Mouse (Mus musculus) kidney, adult 2 months (tissue): ENCODE data around the gene Alg3. TPM values are rescaled to one million over a fixed set of nuclear protein-coding genes. Genes with fewer than 3 reads are reported as not detected.
A peak's percentile ranks its signal among the peaks of the same experiment; 100 is the strongest.

ENCODE experiments used
- DNase-seq: peaks from one replicate; pipeline ENCODE4 v3.0.0; 2021
- H3K27ac ChIP-seq: fragments of 200-500 bp; 2 replicates; pipeline ENCODE4 v1.5.1; 2012; ENCODE audit warnings: low read depth, low read length, control low read depth, inconsistent platforms; ENCODE audit not compliant: insufficient read depth
- H3K27me3 ChIP-seq: fragments of 200-500 bp; replicated peaks from 2 replicates; pipeline ENCODE4 v1.6.1; 2012; ENCODE audit warnings: mild to moderate bottlenecking, moderate library complexity, low read length, inconsistent platforms; ENCODE audit not compliant: control insufficient read depth, insufficient read depth
- H3K36me3 ChIP-seq: fragments of 200-500 bp; 2 replicates; pipeline ENCODE4 v1.6.1; 2012; ENCODE audit warnings: mild to moderate bottlenecking, moderate library complexity, low read length, inconsistent platforms; ENCODE audit not compliant: control insufficient read depth, insufficient read depth
- H3K4me1 ChIP-seq: fragments of 200-500 bp; 2 replicates; pipeline ENCODE4 v1.6.1; 2011; ENCODE audit warnings: low read length; ENCODE audit not compliant: control insufficient read depth, insufficient read depth
- H3K4me3 ChIP-seq: fragments of 200-500 bp; 2 replicates; pipeline ENCODE4 v1.5.1; 2011; ENCODE audit warnings: mild to moderate bottlenecking, low read depth, low read length, control low read depth; ENCODE audit not compliant: insufficient read depth
- CTCF ChIP-seq: fragments of 200-500 bp; conservative IDR thresholded peaks from 2 replicates; pipeline ENCODE4 v1.5.1; 2011; ENCODE audit warnings: low read depth, mild to moderate bottlenecking, control low read depth, low read length, moderate library complexity, mixed read lengths; ENCODE audit not compliant: insufficient read depth, insufficient read length
- POLR2A ChIP-seq: fragments of 200-500 bp; IDR thresholded peaks from one replicate; pipeline ENCODE4 v1.6.1; 2011; ENCODE audit warnings: low read depth, low read length, control low read depth
- WGBS: fragments of 180-500 bp; shearing (Covaris S2); methylation state at CpG from one replicate; pipeline ENCODE4 v1.1.7; 2018; 5-methylcytosine and 5-hydroxymethylcytosine counted together
- polyA plus RNA-seq: library from polyadenylated mRNA; depleted of rRNA; stranded (reverse); fragments of >200 nt; gene quantifications from 2 replicates; pipeline ENCODE4 v1.2.3, GENCODE M21; 2012

Alg3 gene
- polyA plus RNA-seq, 1 experiment: 23.2 TPM

DNA sequence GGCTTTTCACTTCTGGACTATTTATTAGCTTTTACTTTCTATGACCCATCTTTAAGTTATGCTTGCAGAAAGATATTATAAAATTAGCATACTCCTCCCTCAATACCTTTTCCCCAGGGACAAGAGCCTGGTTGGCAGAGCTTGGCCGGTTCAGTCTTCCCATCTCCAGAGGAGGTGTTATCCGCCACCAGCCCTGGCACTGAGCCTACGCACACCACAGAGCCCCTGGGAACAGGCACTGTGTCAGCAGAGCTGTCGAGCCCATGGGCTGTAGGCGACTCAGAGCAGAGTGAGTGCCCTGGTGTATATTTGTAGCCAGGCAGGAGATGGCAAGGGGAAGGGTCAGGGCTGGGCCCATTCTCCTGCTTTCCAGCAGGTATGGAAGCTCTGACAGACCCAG is 11.0 kb downstream of the Alg3 start:
- no peak for DNase-seq
- no peaks in the 10 kb centered on the region for H3K27me3 ChIP-seq
- H3K36me3 ChIP-seq: no peaks in the 10 kb centered on the region
- H3K4me3 ChIP-seq: no peak overlapping the region
- no peak overlapping the region for H3K27ac ChIP-seq
- H3K4me1 ChIP-seq: no peaks in the 10 kb centered on the region
- 63% methylated on average over 5 of the region's 5 CpGs for WGBS
- TF ChIP-seq CTCF: no peak

DNA sequence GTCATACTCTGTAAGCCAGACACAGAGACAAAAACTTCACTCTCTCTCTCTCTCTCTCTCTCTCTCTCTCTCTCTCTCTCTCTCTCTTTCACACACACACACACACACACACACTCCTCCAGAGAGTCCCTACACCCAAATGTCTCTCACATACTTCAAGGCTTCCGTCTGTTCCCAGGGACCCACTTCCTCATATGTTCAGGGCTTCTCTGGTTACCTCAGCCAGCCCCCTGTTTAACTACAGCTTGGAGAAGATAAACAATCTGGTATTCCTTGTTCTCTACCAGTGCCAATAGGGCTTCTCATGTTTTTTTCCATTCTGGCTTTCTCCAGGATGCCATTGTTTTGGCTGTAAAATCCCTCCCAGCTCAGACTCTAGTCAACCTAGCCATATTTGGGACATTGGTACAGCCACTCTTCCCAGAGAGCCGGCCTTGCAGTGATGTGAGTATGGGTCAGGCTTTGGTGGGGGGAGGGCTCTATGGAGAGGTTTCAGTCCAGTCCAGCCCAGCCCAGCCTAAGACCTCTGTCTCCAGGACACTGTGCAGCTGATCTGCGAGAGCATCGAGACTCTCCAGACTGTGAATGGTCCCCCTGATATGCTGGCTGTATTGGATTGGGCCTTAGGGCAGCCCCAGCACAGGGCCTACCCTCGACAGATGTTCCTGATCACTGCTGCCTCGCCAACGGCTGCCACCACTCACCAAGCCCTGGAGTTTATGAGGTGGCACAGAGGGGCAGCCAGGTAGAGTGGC is 14.7 kb downstream of the Alg3 start:
- H3K36me3 ChIP-seq: no peaks in the 10 kb centered on the region
- H3K27ac ChIP-seq: no peak overlapping the region
- no peaks in the 10 kb centered on the region for H3K27me3 ChIP-seq
- H3K4me1 ChIP-seq: no peaks in the 10 kb centered on the region
- no peak overlapping the region for H3K4me3 ChIP-seq
- TF ChIP-seq POLR2A: no peak
- no peak for TF ChIP-seq CTCF
- 38% methylated on average over 7 of the region's 7 CpGs for WGBS
- DNase-seq: no peak

DNA sequence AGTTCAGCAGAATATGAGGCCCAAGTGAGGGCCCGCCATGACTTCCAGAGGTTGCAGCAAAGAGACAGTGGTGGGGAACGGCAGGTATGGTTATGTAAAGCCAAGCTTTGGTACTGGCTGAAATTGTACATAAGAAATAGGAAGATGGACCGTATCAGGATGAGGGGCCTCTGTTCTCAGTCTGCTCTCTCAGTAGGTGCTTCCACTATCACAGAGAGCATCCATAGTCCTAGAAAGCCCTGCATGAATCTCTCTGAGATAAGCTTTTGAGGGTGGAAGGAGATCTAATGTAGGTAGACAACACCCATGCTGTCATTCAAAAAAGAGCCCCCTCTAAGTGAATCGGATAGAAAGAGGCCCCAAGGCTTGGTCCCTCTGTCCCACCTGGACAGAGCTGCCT is 15.8 kb downstream of the Alg3 start:
- TF ChIP-seq CTCF: no peak
- no peak for TF ChIP-seq POLR2A
- Histone ChIP-seq H3K4me1 (no peaks in the 10 kb centered on the region), H3K4me3 (no peak overlapping the region), H3K27ac (no peak overlapping the region), H3K36me3 (no peaks in the 10 kb centered on the region), H3K27me3 (no peaks in the 10 kb centered on the region; the same call in 1 of the 2 replicates)
- 87% methylated on average over 4 of the region's 4 CpGs for WGBS
- no peak for DNase-seq

DNA sequence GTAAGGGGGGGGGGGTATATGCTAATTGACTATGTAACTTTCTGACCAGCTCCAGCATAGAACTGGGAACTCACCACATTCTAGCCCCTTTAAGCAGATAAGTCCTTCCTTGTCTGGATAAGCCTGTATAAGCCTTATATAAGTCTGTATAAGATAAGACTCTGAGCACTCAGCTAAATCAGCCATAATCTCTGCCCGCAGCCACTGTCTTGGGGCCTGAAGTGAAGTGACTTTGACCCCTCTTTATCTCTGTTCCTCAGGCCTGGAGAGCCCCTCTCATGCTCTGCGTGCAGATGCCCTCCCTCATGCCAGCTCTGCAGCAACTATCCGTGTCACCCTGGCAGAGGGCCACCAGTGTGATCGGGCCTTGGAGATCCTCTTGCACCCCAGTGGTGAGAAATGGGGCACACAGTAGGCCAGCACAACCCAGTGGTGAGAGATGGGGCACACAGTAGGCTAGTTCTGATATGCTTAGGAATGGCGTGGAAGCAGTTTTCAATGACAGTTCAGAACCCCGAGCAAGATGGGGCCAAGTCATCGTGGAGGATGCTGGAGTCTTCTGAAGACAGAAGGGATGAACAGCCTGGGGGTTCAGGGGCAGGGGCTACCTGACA is 16.4 kb downstream of the Alg3 start:
- Histone ChIP-seq H3K36me3 (no peaks in the 10 kb centered on the region), H3K4me1 (no peaks in the 10 kb centered on the region), H3K4me3 (no peak overlapping the region), H3K27me3 (no peaks in the 10 kb centered on the region; the same call in 1 of the 2 replicates), H3K27ac (no peak overlapping the region)
- DNase-seq: no peak
- no peak for TF ChIP-seq POLR2A
- no peak for TF ChIP-seq CTCF
- WGBS: 84% methylated on average over 7 of the region's 7 CpGs

DNA sequence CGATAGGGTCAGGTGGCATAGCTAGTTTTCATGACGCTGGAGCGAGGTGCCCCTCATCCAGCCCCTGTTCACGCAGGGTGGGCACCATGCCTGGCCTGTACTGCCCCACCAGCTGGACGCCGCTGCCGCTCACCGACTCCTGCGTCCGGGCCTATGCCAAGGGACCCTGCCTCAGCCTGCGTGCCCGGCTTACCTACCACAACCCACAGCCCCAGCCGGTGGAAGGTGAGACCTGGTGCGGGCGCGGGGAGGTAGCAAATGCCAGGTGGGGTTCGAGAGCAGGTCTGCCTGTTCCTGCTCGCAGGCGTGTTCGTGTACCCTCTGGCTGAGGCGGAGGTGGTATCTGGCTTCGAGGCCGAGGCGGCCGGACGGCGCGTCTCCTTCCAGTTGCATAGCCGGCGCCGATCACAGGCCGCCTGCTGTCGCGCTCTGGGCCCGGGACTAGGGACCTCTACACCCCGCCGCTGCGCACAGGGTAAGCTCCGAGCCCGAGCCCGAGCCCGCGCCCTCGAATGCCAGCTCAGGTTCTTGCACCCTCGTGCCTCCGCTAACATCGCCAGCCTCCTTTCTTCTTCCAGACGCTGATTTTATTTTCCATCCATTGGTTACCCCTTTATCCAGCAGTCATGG is 20.3 kb downstream of the Alg3 start:
- TF ChIP-seq POLR2A (no peak), CTCF (no peak)
- no peaks in the 10 kb centered on the region for H3K36me3 ChIP-seq
- H3K4me1 ChIP-seq: no peaks in the 10 kb centered on the region
- no peaks in the 10 kb centered on the region; the same call in 1 of the 2 replicates for H3K27me3 ChIP-seq
- DNase-seq: no peak
- no peak overlapping the region for H3K27ac ChIP-seq
- H3K4me3 ChIP-seq: no peak overlapping the region
- WGBS: 5% methylated on average over 48 of the region's 48 CpGs

DNA sequence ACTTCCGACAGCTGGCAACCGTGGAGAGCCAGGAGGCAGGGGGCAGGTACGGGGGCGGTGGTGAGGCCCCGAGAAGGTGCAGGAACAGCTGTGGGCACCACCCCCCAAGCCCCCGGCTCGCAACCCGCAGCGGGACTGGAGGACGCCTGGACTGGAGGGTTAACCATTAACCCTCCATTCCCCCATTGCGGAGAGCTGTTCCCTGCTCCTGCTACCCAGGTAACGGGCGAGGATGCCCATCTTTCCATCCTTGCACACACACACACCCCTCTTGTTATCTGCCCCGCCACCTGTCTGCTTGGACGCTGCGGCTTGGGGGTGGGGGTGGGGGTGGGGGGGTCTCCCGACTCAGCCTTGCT is 20.9 kb downstream of the Alg3 start:
- Histone ChIP-seq H3K27me3 (no peaks in the 10 kb centered on the region; the same call in 1 of the 2 replicates), H3K4me1 (no peaks in the 10 kb centered on the region), H3K27ac (no peak overlapping the region), H3K4me3 (peak overlapping the region; percentile 6; the same call in 1 of the 2 replicates), H3K36me3 (no peaks in the 10 kb centered on the region)
- DNase-seq: peak; percentile 18
- WGBS: under 1% methylated on average over 17 of the region's 17 CpGs
- no peak for TF ChIP-seq CTCF
- TF ChIP-seq POLR2A: no peak
